Mouse (Mus musculus) adrenal gland, adult 2 months (tissue): ENCODE results near the gene Ttc39b. TPM values are rescaled to one million over a fixed set of nuclear protein-coding genes. Genes with fewer than 3 reads are reported as not detected.
A peak's percentile ranks its signal among the peaks of the same experiment; 100 is the strongest.
"Not testable (repeated sequence)": the region's sequence is repeated elsewhere in the genome, so short reads cannot be mapped to it uniquely, and the experiment has no call there.

ENCODE experiments used
- DNase-seq: peaks from one replicate; pipeline ENCODE4 v3.0.0; 2021
- polyA plus RNA-seq: library from polyadenylated mRNA; depleted of rRNA; stranded (reverse); fragments of >200 nt; gene quantifications from 2 replicates; pipeline ENCODE4 v1.2.3, GENCODE M21; 2012
- total RNA-seq, 2 experiments: library from RNA; stranded (reverse); gene quantifications; 2 replicates each; pipeline ENCODE4 v1.2.3; 2021

Ttc39b gene
- total and polyA plus RNA-seq, 3 experiments = 1.5 to 18.2 (median 17.9) TPM

DNA sequence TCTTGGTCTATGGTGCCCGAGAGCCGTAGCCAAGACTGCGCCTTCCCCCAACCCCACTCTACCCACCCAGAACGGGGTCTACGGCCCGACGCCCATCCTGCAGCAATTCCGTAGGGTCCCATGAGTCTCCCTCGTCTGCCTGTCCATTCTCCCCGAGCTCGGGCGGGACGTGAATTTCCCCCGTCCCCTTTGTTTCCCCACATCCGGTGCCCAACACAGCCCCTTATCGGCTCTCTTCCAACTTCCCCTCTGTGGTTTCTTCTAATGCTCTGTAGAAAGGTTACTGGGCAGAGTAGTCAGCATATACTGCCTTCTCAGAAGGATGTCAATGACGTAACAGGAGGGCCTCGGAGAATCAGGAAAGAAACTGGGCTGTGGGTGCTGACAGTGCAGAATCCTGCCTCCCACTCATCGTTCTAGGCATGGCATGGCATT, 50.4 kb downstream of the Ttc39b start:
- no peak for DNase-seq

GRCm38 (mm10) chr4:83272917-83273615, 51.0 kb downstream of the Ttc39b start:
- DNase-seq = no peak

GRCm38 (mm10) chr4:83270481-83270880, 53.6 kb downstream of the Ttc39b start:
- no peak for DNase-seq

DNA sequence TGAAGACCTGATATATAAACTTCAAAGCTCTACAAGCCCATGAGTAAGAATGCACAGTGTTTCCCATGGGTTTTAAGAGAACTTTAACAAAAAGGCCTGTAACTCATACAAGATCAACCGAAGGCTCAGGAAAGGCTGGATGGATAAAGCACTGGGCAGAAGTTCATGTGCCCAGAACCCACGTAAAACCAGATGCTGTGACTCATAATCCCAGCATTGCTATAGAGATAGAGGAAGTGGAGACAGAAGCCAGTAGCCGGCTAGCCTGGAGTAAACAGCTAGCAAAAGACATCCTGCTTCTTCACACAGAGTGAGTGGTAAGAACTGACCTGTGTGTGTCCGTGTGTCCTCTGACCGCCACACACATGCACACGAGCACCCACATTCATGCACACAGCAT, 54.4 kb downstream of the Ttc39b start:
- no peak for DNase-seq

- DNase-seq = no peak
Measured at GRCm38 (mm10) chr4:83265926-83266692, 57.9 kb downstream of the Ttc39b start.

- no peak for DNase-seq
Measured at GRCm38 (mm10) chr4:83264832-83265231, 59.2 kb downstream of the Ttc39b start.

GRCm38 (mm10) chr4:83261998-83262397, 62.1 kb downstream of the Ttc39b start:
- peak; percentile 25 for DNase-seq

GRCm38 (mm10) chr4:83259690-83260089, 64.4 kb downstream of the Ttc39b start:
- no peak for DNase-seq

DNA sequence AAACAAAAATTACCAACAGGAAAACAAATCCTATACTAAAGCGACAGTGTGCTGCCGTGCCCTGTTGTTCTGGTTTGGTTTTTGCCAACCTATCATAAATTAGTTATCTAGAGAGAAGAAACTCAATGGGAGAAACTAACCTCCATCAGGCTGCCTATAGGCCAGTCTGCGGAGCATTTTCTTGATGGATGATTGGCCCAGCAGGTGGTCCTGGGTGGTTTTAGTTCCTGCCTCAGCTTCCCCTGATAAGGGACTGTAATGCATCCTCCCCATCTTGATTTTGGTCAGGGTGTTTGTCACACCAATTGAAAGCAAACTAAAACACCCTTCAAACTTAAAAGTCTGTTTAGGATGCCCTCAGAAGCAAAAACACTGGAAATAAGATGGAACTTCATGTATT, 65.8 kb downstream of the Ttc39b start:
- DNase-seq = no peak

DNA sequence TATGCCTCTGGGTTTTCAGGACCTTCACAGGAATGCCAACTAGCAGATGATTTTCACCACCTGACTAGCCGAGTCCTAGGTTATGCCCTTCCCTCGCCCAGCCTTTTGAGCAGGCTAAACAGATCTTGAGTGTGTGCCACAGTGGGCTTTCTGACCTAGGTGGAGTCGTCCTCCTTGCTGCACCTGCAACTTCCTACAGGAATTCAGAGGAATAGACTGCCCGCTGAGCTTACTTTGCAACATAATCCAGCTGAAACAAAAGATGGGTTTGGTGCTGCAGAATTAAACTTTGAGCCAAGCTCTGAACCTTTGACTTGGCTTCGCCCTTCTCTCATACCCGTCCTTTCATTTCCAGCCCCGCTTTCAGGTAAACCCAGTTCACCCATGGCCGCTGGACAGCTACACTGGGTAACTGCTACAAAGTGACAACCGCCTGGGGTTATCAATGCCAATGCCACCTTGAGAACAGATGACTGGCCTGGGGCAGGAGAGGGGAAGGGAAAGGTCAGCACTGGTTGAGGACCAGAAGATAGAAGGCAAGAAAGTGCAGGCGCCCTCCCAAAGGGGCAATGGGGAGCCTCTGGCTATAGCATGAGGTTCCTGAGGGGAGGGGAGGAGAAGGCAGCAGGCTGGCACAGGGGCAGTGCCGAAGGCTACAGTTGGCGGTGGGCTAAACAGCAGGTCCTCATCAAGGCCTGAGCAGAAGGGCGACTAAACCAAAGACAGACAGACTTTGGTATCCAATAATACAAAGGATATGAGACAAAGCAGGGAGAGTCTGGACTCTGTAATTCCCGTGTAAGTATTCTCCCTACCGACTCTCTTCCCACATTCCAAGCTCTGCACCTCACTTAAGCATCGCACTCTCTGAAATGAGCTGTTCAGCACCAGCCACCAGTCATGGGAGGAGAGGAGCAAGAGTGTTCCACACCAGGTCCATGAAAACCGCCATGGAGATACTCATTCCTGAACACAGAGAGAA, 66.5 kb downstream of the Ttc39b start:
- DNase-seq = no peak

DNA sequence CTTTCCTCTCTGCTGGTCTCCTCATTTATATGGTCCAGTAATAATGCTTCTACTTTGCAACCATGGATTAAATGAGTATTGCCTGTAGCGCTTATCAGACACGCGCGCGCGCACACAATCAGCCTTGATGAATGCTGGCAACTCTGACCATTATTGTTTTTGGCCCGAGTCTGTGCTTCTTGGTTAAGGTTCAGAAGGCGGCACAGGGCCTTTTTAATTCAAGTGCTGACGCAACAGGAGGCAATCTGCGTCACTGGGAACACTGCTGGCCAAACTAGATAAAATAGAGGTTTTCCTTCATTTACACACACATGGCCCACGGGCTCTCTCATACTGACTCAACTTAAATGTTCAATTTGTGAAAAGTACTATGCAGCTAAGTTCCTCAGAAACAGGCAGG, 67.3 kb downstream of the Ttc39b start:
- DNase-seq = peak; percentile 75

GRCm38 (mm10) chr4:83254941-83255340, 69.1 kb downstream of the Ttc39b start:
- DNase-seq = no peak

GRCm38 (mm10) chr4:83253679-83254078, 70.4 kb downstream of the Ttc39b start:
- DNase-seq = no peak

- no peak for DNase-seq
Measured at GRCm38 (mm10) chr4:83243706-83244105, 80.3 kb downstream of the Ttc39b start.

GRCm38 (mm10) chr4:83241630-83242029, 82.4 kb downstream of the Ttc39b start:
- DNase-seq = no peak

- DNase-seq = no peak
Measured at GRCm38 (mm10) chr4:83237656-83238055, 86.4 kb downstream of the Ttc39b start.

GRCm38 (mm10) chr4:83235304-83235703, 88.8 kb downstream of the Ttc39b start:
- not testable (repeated sequence) for DNase-seq

- no peak for DNase-seq
Measured at GRCm38 (mm10) chr4:83234739-83235138, 89.3 kb downstream of the Ttc39b start.

DNA sequence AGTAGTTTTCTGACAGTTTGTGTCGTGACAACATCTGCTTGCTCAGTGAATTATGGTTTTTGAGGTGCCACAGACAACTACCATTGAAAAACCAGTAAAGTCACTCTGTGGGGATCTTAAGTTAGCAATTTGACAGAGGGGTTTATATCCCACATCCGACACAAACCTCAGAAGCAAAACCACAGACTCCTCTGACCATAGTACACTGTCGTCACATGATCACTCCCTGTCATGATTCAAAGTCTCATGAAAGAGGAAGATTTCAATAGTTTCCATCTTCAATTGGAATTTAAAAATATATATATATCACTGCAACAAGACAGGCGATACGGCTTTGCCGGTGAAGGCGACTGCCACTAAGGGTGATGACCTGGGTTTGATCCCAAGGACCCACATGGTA, 89.9 kb downstream of the Ttc39b start:
- DNase-seq = no peak

GRCm38 (mm10) chr4:83233181-83234123, 90.6 kb downstream of the Ttc39b start:
- DNase-seq = no peak

- no peak for DNase-seq
Measured at GRCm38 (mm10) chr4:83232315-83232880, 91.7 kb downstream of the Ttc39b start.
